Mouse (Mus musculus) neutrophil, adult 59 days (primary cell): Measurements from ENCODE around the gene Entpd1. TPM values are rescaled to one million over a fixed set of nuclear protein-coding genes. Genes with fewer than 3 reads are reported as not detected.

ENCODE experiments used
- total RNA-seq, 2 experiments: library from RNA; stranded (reverse); gene quantifications; 1 replicate in 1 of 2; 2 replicates in 1 of 2; pipeline ENCODE4 v1.2.4; 2023

Gene Entpd1
- total RNA-seq: 10 to 100 TPM; 86.2 to 94.4 TPM

DNA sequence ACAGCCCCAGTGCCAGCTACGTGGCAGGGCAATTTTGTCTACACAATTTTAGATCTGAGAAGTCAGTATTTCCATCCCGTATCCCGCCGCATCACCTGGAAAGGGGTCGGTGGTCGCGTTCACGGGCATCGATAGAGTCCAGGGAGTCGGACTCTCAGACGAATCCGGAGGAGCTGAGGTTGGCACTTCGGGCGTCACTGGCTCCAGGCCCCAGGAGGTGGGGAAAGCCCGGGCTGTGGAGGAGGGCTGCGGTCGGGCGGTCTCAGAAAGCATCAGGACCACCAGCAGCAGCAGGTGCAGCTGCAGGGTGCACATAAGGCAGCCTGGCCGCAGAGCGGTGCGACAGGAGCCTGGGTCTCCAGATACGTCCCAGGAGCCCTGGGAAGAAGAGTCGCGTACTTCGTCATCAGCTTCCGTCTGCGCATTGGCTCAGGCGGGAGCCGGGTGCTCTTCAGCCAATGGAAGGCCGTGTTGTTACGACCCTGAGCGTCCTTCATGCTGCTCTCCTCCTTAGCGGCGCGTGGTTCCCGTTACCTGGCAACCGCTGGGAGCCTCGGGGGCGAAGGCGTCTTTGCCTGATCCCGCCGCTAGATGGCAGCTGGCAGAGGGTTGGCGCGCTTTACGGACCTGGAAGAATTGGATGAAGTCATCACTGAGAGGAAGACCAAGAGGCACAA, at the start of gene Entpd1, which contains the start of gene Tctn3:
Gene Entpd1, plus strand, starts transcription at position 537 of the 677 bp plus-strand sequence.
Gene Tctn3, minus strand, starts transcription at position 404 of the 677 bp plus-strand sequence.

DNA sequence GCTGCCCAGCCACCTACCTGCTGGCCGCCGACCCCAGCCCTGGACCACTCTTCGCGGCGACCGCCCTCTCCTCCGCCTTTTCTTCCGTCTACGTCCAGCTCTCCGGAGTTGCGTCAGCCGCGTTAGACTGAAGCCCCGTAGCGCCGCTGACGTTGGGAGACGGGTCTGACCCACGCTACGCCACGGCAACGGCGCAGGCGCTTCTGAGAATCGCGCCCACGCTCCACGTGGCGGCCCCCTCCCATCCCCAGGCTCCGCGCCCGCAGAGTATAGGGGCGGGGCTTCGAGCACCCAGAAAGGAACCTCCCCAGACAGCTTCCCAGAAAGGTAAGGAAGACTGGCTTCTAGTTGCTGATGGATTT, 23.9 kb upstream of the Entpd1 start, which contains the start of gene Aldh18a1:
Gene Aldh18a1, minus strand, starts transcription at position 171 of the 362 bp plus-strand sequence.

DNA sequence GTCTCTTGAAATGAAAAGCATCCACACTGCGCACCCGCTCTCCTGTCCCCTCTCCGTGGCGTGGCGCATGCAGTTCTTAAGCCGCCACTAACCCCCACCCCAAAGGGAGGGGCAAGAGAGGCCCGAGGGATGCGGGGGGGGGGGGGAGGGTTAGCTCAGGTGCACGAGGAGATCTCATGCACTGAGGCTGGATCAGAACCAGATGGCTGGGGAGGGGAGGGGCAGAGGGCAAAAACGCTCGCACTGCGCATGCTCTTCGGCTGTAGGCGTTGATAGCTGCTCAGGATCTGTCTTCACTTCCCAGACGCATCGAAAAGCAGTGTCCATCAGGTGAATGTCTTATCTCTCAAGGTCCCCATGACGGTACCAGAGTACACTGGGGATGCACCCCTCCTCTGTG, 136.4 kb downstream of the Entpd1 start, which contains the start of gene Cc2d2b:
Gene Cc2d2b, plus strand, starts transcription at position 195 of the 400 bp plus-strand sequence.

Other genes starting within 250 kb of the Entpd1 start
- gene Sorbs1, start 98.6 kb upstream of the Entpd1 start, total RNA-seq: 1 to 10 TPM; 4.5 to 6.8 TPM
- gene Aldh18a1, start 23.9 kb upstream of the Entpd1 start, total RNA-seq: 10 to 100 TPM in 1 of 2 experiments, 1 to 10 TPM in 1; 6.1 to 10.8 TPM
- 1 to 10 TPM; 3.8 to 7.0 TPM for gene Tctn3, start 133 bp upstream of the Entpd1 start, total RNA-seq
- gene Cc2d2b, start 136.4 kb downstream of the Entpd1 start, total RNA-seq: not detected
- gene Ccnj, start 218.9 kb downstream of the Entpd1 start, total RNA-seq: 1 to 10 TPM; 5.4 to 6.2 TPM